Mouse (Mus musculus): Measurements from ENCODE around the gene Gsk3b. TPM values are rescaled to one million over a fixed set of nuclear protein-coding genes. Genes with fewer than 3 reads are reported as not detected.

The Gsk3b gene
- total and polyA plus RNA-seq, 3 experiments = 9.3 to 93.8 (median 49.2) TPM

DNA sequence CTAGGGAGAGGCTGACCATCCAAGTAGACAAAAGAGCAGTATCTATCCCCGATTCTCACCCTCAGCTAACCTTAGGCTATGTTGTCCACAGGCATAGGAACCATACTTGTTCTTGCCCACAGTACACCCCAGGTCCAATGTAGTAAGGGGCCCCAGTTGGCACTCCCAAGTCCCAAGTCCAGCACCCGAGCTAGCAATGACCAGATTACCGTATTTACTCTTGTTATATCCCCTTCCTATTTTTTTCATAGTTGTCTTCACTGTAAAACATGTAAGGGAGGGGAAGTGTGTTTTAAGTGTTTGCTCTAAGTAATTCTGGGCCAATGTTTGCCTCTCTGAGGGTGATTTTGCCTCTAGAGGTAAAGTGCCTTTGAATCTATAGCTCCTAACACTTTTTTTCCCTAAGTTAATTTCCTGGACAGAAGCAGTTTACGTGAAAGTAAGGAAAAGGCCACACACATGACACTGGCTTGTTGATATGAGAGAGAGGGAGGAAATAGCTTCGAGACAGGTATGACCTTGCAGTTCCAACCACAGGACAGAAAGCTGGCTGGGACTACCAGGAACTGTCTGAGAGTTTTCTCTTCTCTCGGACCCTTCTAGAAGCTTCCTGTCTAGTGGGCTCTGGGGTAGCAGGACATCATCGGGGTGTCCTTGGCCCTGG is 206.0 kb downstream of the Gsk3b start, which contains the start of gene Nr1i2:
Nr1i2 (minus strand) TSS at position 140 of the 664 bp plus-strand sequence.
- no peak within 1 kb of the TSS for H3K4me3 ChIP-seq (ENCODE audit: low read depth, low read length)
- no peak for ATAC-seq (ENCODE audit: extremely low read depth, insufficient number of reproducible peaks, low FRiP score, poor library complexity, severe bottlenecking)
- H3K27me3 ChIP-seq (ENCODE audit: insufficient read depth, low read length) = peaks cover 21% of the 10 kb centered on the region
- no peaks in the 10 kb centered on the region for H3K36me3 ChIP-seq (replicated peaks)
- no peak for DNase-seq (ENCODE audit: low spot score)
- no peak for TF ChIP-seq POLR2AphosphoS5 (IDR thresholded peaks at IDR 0.05; ENCODE audit: insufficient replicate concordance, low read depth, low read length)
- no peak for TF ChIP-seq GATA1 (IDR thresholded peaks at IDR 0.05; ENCODE audit: borderline replicate concordance, low read length)
- no peak for TF ChIP-seq CTCF (IDR thresholded peaks at IDR 0.05; ENCODE audit: low read depth, low read length)
- TF ChIP-seq TAL1 (conservative IDR thresholded peaks at IDR 0.05; ENCODE audit: low read depth, low read length) = no peak
- no peak for TF ChIP-seq GATA2 (IDR thresholded peaks at IDR 0.05; ENCODE audit: borderline replicate concordance, low read depth, low read length)
- no peaks in the 10 kb centered on the region for H3K9me3 ChIP-seq (replicated peaks)
- no peaks in the 10 kb centered on the region for H3K4me1 ChIP-seq (ENCODE audit: insufficient read depth, low read depth, low read length)

- H3K27me3 ChIP-seq (ENCODE audit: insufficient read depth, low read length) = peaks cover 21% of the 10 kb centered on the region
- DNase-seq (ENCODE audit: low spot score) = no peak
- TF ChIP-seq CTCF (IDR thresholded peaks at IDR 0.05; ENCODE audit: low read depth, low read length) = no peak
- no peak for TF ChIP-seq GATA1 (IDR thresholded peaks at IDR 0.05; ENCODE audit: borderline replicate concordance, low read length)
- no peak for TF ChIP-seq GATA2 (IDR thresholded peaks at IDR 0.05; ENCODE audit: borderline replicate concordance, low read depth, low read length)
- TF ChIP-seq TAL1 (conservative IDR thresholded peaks at IDR 0.05; ENCODE audit: low read depth, low read length) = no peak
- no peak for TF ChIP-seq POLR2AphosphoS5 (IDR thresholded peaks at IDR 0.05; ENCODE audit: insufficient replicate concordance, low read depth, low read length)
- no peaks in the 10 kb centered on the region for H3K9me3 ChIP-seq (replicated peaks)
- no peak overlapping the region for H3K4me3 ChIP-seq (ENCODE audit: low read depth, low read length)
- H3K36me3 ChIP-seq (replicated peaks) = no peaks in the 10 kb centered on the region
- no peak for ATAC-seq (ENCODE audit: extremely low read depth, insufficient number of reproducible peaks, low FRiP score, poor library complexity, severe bottlenecking)
- H3K4me1 ChIP-seq (ENCODE audit: insufficient read depth, low read depth, low read length) = no peaks in the 10 kb centered on the region
Measured at GRCm38 (mm10) chr16:38295349-38295930, 206.6 kb downstream of the Gsk3b start.

Other genes starting within 250 kb of the Gsk3b start
- not detected in 2 replicates for gene Gm36028, start 227.9 kb upstream of the Gsk3b start, total RNA-seq (2014; fragmentation: Nextera tagmentation)
- 0.12 and 0.16 TPM in 2 replicates for gene Gm36028, start 227.9 kb upstream of the Gsk3b start, total RNA-seq (2017)
- gene Gm36028, start 227.9 kb upstream of the Gsk3b start, polyA plus RNA-seq (2012) = not detected in 2 replicates
- gene Lrrc58, start 220.6 kb upstream of the Gsk3b start, total RNA-seq (2014; fragmentation: Nextera tagmentation) = 86.3 and 90.6 TPM in 2 replicates
- gene Lrrc58, start 220.6 kb upstream of the Gsk3b start, total RNA-seq (2017) = 37.9 and 46.5 TPM in 2 replicates
- gene Lrrc58, start 220.6 kb upstream of the Gsk3b start, polyA plus RNA-seq (2012) = 4.3 and 5.4 TPM in 2 replicates
- not detected in 2 replicates for gene Gpr156, start 172.5 kb upstream of the Gsk3b start, total RNA-seq (2014; fragmentation: Nextera tagmentation)
- 0.05 and 0.06 TPM in 2 replicates for gene Gpr156, start 172.5 kb upstream of the Gsk3b start, total RNA-seq (2017)
- not detected in 2 replicates for gene Gpr156, start 172.5 kb upstream of the Gsk3b start, polyA plus RNA-seq (2012)
- gene Nr1i2, start 205.8 kb downstream of the Gsk3b start, total RNA-seq (2014; fragmentation: Nextera tagmentation) = not detected in 2 replicates
- gene Nr1i2, start 205.8 kb downstream of the Gsk3b start, total RNA-seq (2017) = not detected in 2 replicates
- not detected in 2 replicates for gene Nr1i2, start 205.8 kb downstream of the Gsk3b start, polyA plus RNA-seq (2012)